Mouse (Mus musculus): ENCODE results near the gene Zdhhc21. TPM values are rescaled to one million over a fixed set of nuclear protein-coding genes. Genes with fewer than 3 reads are reported as not detected.

Gene Zdhhc21
- polyA plus RNA-seq (2015; fragmentation: Nextera tagmentation; extraction: Ambion mirVana): 12.2 and 16.4 TPM in 2 replicates

GRCm38 (mm10) chr4:82859131-82860125 is at the start of gene Zdhhc21:
Gene Zdhhc21 (minus strand): TSS chr4:82859958.
- Histone ChIP-seq H3K9ac (replicated peaks; ENCODE audit: low read length) (peak within 1 kb of the TSS; percentile 78), H3K27me3 (ENCODE audit: insufficient read depth, low read length) (no peaks in the 10 kb centered on the region), H3K4me1 (ENCODE audit: insufficient read depth, low read length) (peaks cover 12% of the 10 kb centered on the region), H3K27ac (ENCODE audit: low read length) (peak within 1 kb of the TSS; percentile 76), H3K36me3 (ENCODE audit: insufficient read depth, low read length) (no peaks in the 10 kb centered on the region), H3K9me3 (ENCODE audit: low read length) (no peaks in the 10 kb centered on the region), H3K4me3 (ENCODE audit: low read length) (peak within 1 kb of the TSS; percentile 72), H3K4me2 (replicated peaks; ENCODE audit: low read depth, low read length) (peak within 1 kb of the TSS; percentile 78)
- under 1% methylated on average over 77 of the region's 82 CpGs for WGBS
- peak; percentile 93 for ATAC-seq (ENCODE audit: low FRiP score, low TSS enrichment)

- Histone ChIP-seq H3K4me3 (ENCODE audit: low read length) (no peak overlapping the region), H3K4me2 (replicated peaks; ENCODE audit: low read depth, low read length) (no peak overlapping the region), H3K27me3 (ENCODE audit: insufficient read depth, low read length) (no peaks in the 10 kb centered on the region), H3K36me3 (ENCODE audit: insufficient read depth, low read length) (peaks cover 4% of the 10 kb centered on the region; the same call in 1 of the 2 replicates), H3K9me3 (ENCODE audit: low read length) (no peaks in the 10 kb centered on the region), H3K9ac (replicated peaks; ENCODE audit: low read length) (no peak overlapping the region), H3K4me1 (ENCODE audit: insufficient read depth, low read length) (no peaks in the 10 kb centered on the region), H3K27ac (ENCODE audit: low read length) (no peak overlapping the region)
- 75% methylated on average over 10 of the region's 10 CpGs for WGBS
- ATAC-seq (ENCODE audit: low FRiP score, low TSS enrichment): no peak
These were observed 35.5 kb upstream of the Zdhhc21 start for GRCm38 (mm10) chr4:82895227-82895626.

- WGBS: 84% methylated on average over 5 of the region's 5 CpGs
- no peak overlapping the region for H3K4me3 ChIP-seq (ENCODE audit: low read length)
- no peak for ATAC-seq (ENCODE audit: low FRiP score, low TSS enrichment)
- no peak overlapping the region for H3K9ac ChIP-seq (replicated peaks; ENCODE audit: low read length)
- H3K27me3 ChIP-seq (ENCODE audit: insufficient read depth, low read length): no peaks in the 10 kb centered on the region
- no peak overlapping the region for H3K4me2 ChIP-seq (replicated peaks; ENCODE audit: low read depth, low read length)
- H3K4me1 ChIP-seq (ENCODE audit: insufficient read depth, low read length): no peaks in the 10 kb centered on the region
- H3K9me3 ChIP-seq (ENCODE audit: low read length): no peaks in the 10 kb centered on the region
- H3K36me3 ChIP-seq (ENCODE audit: insufficient read depth, low read length): peaks cover 4% of the 10 kb centered on the region; the same call in 1 of the 2 replicates
- H3K27ac ChIP-seq (ENCODE audit: low read length): no peak overlapping the region
These were observed 32.5 kb upstream of the Zdhhc21 start for GRCm38 (mm10) chr4:82892247-82892646.

GRCm38 (mm10) chr4:82891566-82891965 is 31.8 kb upstream of the Zdhhc21 start:
- Histone ChIP-seq H3K36me3 (ENCODE audit: insufficient read depth, low read length) (peaks cover 1% of the 10 kb centered on the region; the same call in 1 of the 2 replicates), H3K27ac (ENCODE audit: low read length) (no peak overlapping the region), H3K4me2 (replicated peaks; ENCODE audit: low read depth, low read length) (no peak overlapping the region), H3K27me3 (ENCODE audit: insufficient read depth, low read length) (no peaks in the 10 kb centered on the region), H3K4me3 (ENCODE audit: low read length) (no peak overlapping the region), H3K4me1 (ENCODE audit: insufficient read depth, low read length) (no peaks in the 10 kb centered on the region), H3K9me3 (ENCODE audit: low read length) (no peaks in the 10 kb centered on the region), H3K9ac (replicated peaks; ENCODE audit: low read length) (no peak overlapping the region)
- ATAC-seq (ENCODE audit: low FRiP score, low TSS enrichment): no peak
- WGBS: 54% methylated on average over 2 of the region's 2 CpGs

- no peak overlapping the region for H3K9ac ChIP-seq (replicated peaks; ENCODE audit: low read length)
- no peaks in the 10 kb centered on the region for H3K4me1 ChIP-seq (ENCODE audit: insufficient read depth, low read length)
- peak; percentile 71 for ATAC-seq (ENCODE audit: low FRiP score, low TSS enrichment)
- no peaks in the 10 kb centered on the region for H3K9me3 ChIP-seq (ENCODE audit: low read length)
- H3K27ac ChIP-seq (ENCODE audit: low read length): peak overlapping the region; percentile 48; the same call in 1 of the 2 replicates
- no peak overlapping the region for H3K4me2 ChIP-seq (replicated peaks; ENCODE audit: low read depth, low read length)
- H3K4me3 ChIP-seq (ENCODE audit: low read length): no peak overlapping the region
- no peaks in the 10 kb centered on the region for H3K27me3 ChIP-seq (ENCODE audit: insufficient read depth, low read length)
- no peaks in the 10 kb centered on the region for H3K36me3 ChIP-seq (ENCODE audit: insufficient read depth, low read length)
- WGBS: 55% methylated on average over 7 of the region's 7 CpGs
These were observed 31.3 kb upstream of the Zdhhc21 start for GRCm38 (mm10) chr4:82891049-82891448.

GRCm38 (mm10) chr4:82890585-82890984 is 30.8 kb upstream of the Zdhhc21 start:
- H3K9ac ChIP-seq (replicated peaks; ENCODE audit: low read length): no peak overlapping the region
- no peak overlapping the region for H3K4me3 ChIP-seq (ENCODE audit: low read length)
- H3K36me3 ChIP-seq (ENCODE audit: insufficient read depth, low read length): no peaks in the 10 kb centered on the region
- 69% methylated on average over 4 of the region's 4 CpGs for WGBS
- no peaks in the 10 kb centered on the region for H3K27me3 ChIP-seq (ENCODE audit: insufficient read depth, low read length)
- H3K9me3 ChIP-seq (ENCODE audit: low read length): no peaks in the 10 kb centered on the region
- H3K27ac ChIP-seq (ENCODE audit: low read length): peak overlapping the region; percentile 48; the same call in 1 of the 2 replicates
- ATAC-seq (ENCODE audit: low FRiP score, low TSS enrichment): no peak
- H3K4me1 ChIP-seq (ENCODE audit: insufficient read depth, low read length): no peaks in the 10 kb centered on the region
- H3K4me2 ChIP-seq (replicated peaks; ENCODE audit: low read depth, low read length): no peak overlapping the region

GRCm38 (mm10) chr4:82886148-82886547 is 26.4 kb upstream of the Zdhhc21 start:
- no peaks in the 10 kb centered on the region for H3K4me1 ChIP-seq (ENCODE audit: insufficient read depth, low read length)
- no peak overlapping the region for H3K9ac ChIP-seq (replicated peaks; ENCODE audit: low read length)
- no peak for ATAC-seq (ENCODE audit: low FRiP score, low TSS enrichment)
- no peak overlapping the region for H3K4me2 ChIP-seq (replicated peaks; ENCODE audit: low read depth, low read length)
- H3K27me3 ChIP-seq (ENCODE audit: insufficient read depth, low read length): no peaks in the 10 kb centered on the region
- H3K4me3 ChIP-seq (ENCODE audit: low read length): no peak overlapping the region
- H3K36me3 ChIP-seq (ENCODE audit: insufficient read depth, low read length): no peaks in the 10 kb centered on the region
- no peak overlapping the region for H3K27ac ChIP-seq (ENCODE audit: low read length)
- 73% methylated on average over 2 of the region's 2 CpGs for WGBS
- no peaks in the 10 kb centered on the region for H3K9me3 ChIP-seq (ENCODE audit: low read length)

GRCm38 (mm10) chr4:82885535-82885913 is 25.8 kb upstream of the Zdhhc21 start:
- no peak overlapping the region for H3K4me3 ChIP-seq (ENCODE audit: low read length)
- H3K4me1 ChIP-seq (ENCODE audit: insufficient read depth, low read length): no peaks in the 10 kb centered on the region
- no peak for ATAC-seq (ENCODE audit: low FRiP score, low TSS enrichment)
- no peaks in the 10 kb centered on the region for H3K9me3 ChIP-seq (ENCODE audit: low read length)
- H3K9ac ChIP-seq (replicated peaks; ENCODE audit: low read length): no peak overlapping the region
- WGBS: 32% methylated on average over 1 of the region's 1 CpGs
- H3K36me3 ChIP-seq (ENCODE audit: insufficient read depth, low read length): no peaks in the 10 kb centered on the region
- no peak overlapping the region for H3K27ac ChIP-seq (ENCODE audit: low read length)
- H3K4me2 ChIP-seq (replicated peaks; ENCODE audit: low read depth, low read length): no peak overlapping the region
- no peaks in the 10 kb centered on the region for H3K27me3 ChIP-seq (ENCODE audit: insufficient read depth, low read length)

- Histone ChIP-seq H3K4me3 (ENCODE audit: low read length) (no peak within 1 kb of the TSS), H3K9me3 (ENCODE audit: low read length) (no peaks in the 10 kb centered on the region), H3K27me3 (ENCODE audit: insufficient read depth, low read length) (no peaks in the 10 kb centered on the region), H3K27ac (ENCODE audit: low read length) (no peak within 1 kb of the TSS), H3K4me2 (replicated peaks; ENCODE audit: low read depth, low read length) (no peak within 1 kb of the TSS), H3K9ac (replicated peaks; ENCODE audit: low read length) (no peak within 1 kb of the TSS), H3K4me1 (ENCODE audit: insufficient read depth, low read length) (no peaks in the 10 kb centered on the region), H3K36me3 (ENCODE audit: insufficient read depth, low read length) (no peaks in the 10 kb centered on the region)
- 69% methylated on average over 18 of the region's 19 CpGs for WGBS
- ATAC-seq (ENCODE audit: low FRiP score, low TSS enrichment): no peak
These were observed 25.1 kb upstream of the Zdhhc21 start, which contains the start of gene Cer1 for GRCm38 (mm10) chr4:82884636-82885534. Gene Cer1 (minus strand): TSS chr4:82885148.

Measured in kidney, embryonic 16.5 days (tissue).